Mouse (Mus musculus) adrenal gland, postnatal 4 days (tissue): ENCODE results near the gene Myrip. TPM values are rescaled to one million over a fixed set of nuclear protein-coding genes. Genes with fewer than 3 reads are reported as not detected.
"Not testable (repeated sequence)": the region's sequence is repeated elsewhere in the genome, so short reads cannot be mapped to it uniquely, and the experiment has no call there.

Experiments
- DNase-seq, 2 experiments: peaks; one replicate each; pipeline ENCODE4 v3.0.0; 2021 to 2022; ENCODE audit warnings: low spot score in 2 of 2, mixed read lengths in 2 of 2
- total RNA-seq, 2 experiments: library from RNA; stranded (reverse); gene quantifications; 2 replicates each; pipeline ENCODE4 v1.2.3; 2021

Gene Myrip
- total RNA-seq, 2 experiments from 2014 or later: 16.8 to 17.3 TPM

DNA sequence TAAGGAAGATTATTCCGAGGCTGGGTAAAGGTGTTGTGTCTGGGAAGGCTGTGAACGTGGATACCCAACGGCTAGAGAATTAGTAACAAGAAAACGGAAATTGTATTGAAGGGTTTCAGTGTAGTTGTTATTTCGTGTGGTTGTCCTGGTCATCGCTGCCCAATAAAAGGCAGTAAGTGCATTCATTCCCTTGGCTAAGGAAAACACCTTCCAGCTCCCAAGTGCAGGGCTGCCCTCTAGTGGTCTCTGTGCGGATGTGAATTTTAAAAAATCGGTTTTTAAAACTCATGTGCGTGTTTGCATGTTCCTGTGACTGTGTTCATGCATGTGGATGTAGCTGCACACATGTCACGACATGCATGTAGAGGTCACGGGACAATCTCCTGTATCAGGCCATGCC, 76.4 kb downstream of the Myrip start:
- DNase-seq: peak in 1 of 2 experiments; percentile 13

DNA sequence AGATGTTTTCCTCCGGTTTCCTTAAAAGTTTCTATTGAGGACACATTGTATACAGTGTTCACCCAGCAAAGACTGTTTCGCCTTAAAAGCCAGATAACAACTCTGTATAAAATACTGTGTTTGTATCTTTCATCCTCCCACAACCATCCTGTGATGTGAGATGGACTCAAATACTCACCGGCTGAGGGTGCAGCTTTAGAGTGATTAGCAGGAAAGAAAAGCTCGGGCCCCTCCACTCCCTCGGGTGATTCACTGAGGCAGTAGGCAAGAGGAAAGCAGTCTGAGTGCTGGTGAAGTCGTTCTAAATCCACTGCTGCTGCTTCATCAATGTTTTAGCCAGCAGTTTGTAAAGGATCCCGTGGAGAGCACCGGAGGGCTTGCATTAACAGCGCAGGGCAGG, 93.9 kb downstream of the Myrip start:
- no peak for DNase-seq

DNA sequence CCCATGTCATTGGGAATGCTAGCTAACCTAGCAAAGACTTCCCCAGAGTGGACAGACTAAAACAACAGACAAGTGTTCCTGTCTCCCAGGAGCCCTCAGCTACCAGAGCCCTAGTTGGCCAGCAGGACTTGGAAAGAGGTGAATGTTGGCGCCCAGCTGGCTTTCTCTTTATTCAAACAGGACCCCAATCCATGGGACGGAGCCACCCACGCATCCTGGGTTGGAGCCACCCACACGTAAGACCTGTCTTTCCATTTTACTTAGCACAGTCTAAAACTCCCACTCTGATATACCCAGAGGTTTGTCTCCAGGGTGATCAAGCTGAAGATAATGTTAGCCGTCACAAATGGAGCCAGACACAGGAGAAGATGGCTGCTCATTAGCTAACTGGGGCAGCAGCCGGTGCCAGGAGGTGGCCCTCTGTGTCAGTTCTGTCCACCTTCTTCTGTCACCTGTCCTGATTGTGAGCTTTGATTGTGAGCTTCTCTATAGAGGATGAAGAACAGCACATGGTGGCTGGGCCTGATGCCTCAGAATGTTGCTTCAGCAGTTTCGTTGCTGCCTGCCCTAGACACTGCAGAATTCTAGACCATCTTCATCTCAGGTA, 95.4 kb downstream of the Myrip start:
- no peak for DNase-seq

DNA sequence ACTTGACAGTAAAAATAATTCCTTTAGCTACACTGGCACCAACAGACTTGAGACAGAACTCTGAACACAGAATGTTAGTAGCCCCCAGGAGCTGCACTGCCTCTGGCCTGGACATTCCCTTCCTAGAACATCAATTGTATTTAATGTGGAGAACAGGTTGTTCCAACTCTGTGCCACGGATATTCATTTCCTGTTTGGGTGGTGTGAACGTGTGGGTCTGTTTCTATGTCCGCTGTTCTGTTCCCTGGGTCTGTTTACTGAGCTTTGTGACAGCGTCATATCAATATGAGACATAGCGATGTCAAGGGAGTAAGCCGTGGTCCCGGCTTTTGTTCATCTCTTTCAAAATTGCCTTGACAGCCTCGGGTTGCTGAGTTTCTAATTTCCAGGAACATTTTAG, 97.0 kb downstream of the Myrip start:
- DNase-seq: no peak

DNA sequence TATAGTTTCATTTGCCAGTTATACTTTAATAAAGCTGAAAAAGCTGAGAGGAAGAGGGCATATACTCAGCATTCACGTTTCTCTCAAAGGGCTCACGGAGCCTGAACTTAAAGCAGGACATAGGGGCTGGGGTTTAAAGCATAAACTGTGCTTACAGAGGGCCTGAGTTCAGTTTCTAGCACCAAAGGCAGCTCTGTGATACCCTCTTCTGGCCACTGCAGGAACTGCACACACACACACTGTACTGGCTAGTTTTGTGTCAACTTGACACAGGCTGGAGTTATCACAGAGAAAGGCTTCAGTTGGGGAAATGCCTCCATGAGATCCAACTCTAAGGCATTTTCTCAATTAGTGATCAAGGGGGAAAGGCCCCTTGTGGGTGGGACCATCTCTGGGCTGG, 98.2 kb downstream of the Myrip start:
- DNase-seq: not testable (repeated sequence)

DNA sequence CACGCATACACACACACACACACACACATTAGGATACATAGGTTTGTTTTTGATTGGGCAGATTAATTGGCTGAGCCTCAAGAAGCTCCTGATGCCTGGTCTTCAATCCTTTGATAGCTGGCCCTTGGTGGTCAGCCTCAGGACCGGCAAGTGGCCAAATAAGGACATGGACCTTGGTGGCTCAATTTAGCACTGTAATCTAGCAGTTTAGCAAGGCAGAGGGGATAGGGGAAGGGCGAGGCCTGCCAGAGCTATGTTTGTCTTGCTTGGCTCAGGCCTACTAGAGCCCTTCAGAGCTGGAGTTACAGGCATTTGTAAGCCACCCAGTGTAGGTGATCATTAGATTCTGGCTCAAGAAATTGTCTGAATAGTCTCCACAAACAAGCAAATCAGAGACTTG, 101.1 kb downstream of the Myrip start:
- no peak for DNase-seq

DNA sequence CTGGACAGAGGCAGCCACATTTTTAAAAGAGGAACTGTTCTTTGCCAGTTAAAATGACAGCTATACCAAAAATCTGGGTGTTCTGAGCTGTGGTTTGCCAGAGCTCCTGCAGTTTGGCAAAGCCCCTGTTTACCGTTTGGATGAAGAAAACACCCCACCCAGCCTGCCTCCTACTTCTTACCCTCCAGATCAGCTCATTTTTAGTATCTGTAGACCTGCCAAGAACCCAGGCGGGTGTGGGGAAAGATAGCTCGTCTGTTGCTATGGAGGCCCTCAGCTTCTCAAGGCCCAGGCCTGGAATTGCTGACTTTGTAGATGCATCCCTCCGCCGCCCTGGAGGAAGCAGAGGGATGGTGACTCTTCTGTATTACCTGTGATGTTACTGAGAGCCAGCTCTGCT, 102.3 kb downstream of the Myrip start:
- DNase-seq: no peak

DNA sequence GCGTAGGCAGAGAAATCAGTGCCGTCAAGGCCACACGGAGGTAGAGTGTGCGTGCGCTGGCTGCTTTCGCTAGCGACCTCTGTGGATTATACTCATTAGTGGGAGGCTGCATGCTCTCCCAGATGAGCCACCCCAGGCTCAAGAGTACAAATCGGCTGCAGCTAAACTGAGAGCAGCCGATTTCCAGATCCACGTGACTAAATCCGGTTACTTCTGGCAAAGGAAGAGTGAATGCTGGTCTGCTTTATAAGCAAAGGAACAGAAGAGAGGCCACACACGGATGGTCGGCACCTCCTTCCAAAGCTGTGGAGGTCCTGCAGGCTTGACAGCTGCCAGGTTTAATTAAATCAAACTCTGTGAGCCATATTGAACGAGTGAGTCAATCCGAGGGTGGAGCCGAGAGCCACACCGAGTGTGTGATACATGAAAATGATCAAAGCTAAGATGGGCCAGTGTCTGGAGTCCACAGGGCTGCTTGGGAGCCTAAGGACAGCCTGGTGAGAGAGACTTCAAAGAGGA, 108.4 kb downstream of the Myrip start:
- DNase-seq: no peak

DNA sequence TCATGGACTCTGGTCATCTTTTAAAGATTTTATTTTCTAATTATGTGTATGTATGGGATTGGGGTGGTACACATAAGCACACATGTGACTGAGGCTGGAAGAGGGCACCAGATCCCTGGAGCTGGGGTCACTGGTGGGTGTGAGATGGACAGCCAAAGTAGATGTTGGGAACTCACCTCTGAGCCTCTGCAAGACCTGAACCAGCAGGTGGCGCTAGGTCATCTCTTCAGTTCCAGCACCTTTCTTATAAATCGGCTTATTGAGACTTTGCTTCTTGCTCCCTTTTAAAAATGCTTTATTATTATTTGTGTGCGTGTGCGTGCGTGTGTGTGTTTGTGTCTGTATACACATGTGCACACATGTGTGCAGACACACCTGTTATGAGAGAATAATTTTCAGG, 109.1 kb downstream of the Myrip start:
- DNase-seq: no peak

DNA sequence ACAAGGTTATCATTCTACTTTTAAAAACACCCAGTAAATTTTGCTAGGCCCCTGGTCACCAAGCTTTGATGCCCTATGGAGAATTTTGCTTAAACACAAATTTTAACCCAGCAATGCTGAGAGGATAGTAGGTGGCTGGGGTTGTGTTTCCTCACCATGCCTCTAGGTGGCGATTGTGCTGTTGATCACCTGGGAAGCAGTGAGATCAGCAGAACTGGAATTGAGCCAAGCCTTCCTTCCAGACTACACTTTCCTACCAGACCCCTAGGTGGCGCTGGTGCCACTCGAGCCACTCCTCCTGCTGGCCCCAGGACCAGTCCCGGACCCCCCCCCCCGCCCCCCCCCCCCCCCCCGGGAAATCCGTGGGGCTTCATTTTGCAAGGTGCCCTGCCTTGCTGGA, 114.2 kb downstream of the Myrip start:
- DNase-seq: peak; percentile 41 to 68

DNA sequence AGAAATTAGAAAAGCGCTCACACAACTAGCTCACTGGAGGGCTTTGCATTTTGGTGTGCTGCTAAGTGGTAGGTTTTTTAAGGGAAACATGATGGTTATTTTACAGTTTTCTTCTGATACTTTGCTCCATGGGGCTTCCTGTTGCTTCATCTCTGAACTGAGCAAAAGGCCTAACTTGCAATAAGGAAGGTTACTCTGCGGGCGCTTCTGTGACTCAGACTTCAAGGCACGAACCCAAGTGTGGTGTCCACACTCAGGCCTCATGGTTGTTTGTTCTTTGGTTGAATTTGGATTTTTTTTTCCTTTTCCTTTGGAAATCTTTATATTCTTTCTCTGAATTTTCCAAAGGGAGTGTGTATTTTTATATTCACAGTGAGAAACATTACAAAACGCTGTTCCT, 114.8 kb downstream of the Myrip start:
- no peak for DNase-seq

DNA sequence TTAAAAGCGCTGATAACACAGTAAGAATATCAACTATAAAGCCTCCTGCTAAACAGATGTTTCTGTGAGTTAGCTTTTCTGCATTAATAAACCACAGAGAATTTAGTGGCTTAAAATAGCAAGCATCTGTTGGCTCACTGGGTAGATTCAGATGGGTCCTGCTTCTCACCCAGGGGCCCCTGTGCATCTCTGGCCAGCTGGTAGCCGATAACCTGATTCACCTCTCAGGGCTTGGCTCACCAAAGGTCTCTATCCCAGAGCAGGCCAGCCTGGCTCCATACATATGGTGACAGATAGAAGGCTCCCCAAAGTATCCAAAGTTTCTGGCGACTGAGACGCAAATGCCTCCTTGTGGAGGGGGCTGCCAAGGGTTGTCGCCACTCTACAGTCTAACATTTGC, 115.4 kb downstream of the Myrip start:
- no peak for DNase-seq

DNA sequence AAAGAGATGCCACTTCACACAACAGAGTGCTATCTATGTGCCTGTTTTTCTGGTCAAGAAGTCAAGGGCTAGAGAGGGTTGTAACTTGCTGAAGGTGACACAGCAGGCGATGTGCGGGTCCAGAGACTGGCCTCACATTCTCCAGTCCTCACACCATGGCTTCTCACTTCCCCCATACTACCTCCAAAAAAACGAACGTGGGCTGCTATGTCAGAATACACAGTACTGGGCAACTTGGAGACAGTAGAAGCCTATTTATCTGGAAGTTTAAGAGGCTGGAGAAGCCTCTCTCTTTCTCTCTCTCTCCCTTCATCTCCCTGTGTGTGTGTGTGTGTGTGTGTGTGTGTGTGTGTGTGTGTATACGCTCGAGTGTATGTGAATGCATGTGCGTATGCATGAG, 117.3 kb downstream of the Myrip start:
- no peak for DNase-seq

DNA sequence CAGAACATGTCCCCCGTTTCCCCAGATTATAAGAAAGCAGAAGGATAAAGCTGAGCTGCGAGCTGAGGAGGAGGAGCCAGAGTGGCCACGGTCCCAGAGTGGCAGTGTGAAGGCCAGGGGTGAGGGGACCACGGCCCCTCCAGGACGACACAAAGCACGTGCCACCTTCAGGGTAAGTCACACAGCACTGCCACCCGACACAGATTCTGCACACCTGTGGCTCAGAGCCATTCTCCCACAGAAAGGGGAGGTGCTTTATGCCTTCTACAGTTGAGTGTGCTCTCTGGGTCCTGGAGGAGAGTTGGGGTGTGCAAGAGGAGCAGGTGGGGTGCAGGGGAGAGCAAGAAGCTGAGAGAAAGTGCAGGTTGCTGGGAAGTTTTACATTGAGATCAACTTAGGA, 123.3 kb downstream of the Myrip start:
- no peak for DNase-seq

DNA sequence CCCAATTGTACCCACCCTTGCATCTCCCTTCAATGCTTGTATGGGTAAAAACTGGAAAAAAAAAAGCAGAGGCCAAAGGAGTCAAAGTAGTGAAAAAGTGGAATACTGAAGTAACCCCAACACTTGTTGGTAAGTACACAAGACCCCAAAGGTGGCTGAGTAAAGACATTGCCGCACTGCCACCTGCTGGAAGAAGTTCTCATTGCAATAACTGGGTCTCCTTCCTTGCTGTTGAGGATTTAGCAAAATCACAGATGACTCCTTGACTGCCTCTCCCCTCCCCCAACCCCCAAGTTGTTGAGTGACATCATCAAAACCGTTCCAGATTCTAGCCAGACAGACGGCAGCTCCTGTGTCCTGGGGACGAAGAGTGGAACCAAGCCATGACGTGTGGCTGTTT, 124.5 kb downstream of the Myrip start:
- DNase-seq: peak in 1 of 2 experiments; percentile 29

DNA sequence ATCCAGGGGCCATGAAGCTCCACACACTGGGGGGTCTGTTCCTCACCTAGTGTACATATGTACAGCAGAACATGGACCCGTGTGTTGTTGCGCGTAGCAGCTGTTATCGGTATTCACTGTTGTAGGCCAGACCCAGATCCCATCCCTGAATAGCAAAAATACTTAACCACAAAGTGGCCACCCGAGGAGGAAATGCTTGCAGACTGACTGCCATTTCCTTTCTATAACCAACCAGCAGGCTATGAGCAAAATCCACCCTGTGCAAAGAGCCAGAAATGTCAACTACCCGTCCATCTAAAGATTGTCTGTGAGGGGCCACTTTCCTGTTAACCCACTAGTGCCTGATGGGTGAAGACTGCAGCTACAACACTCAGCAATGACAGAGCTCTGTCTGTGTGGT, 126.9 kb downstream of the Myrip start:
- DNase-seq: no peak

DNA sequence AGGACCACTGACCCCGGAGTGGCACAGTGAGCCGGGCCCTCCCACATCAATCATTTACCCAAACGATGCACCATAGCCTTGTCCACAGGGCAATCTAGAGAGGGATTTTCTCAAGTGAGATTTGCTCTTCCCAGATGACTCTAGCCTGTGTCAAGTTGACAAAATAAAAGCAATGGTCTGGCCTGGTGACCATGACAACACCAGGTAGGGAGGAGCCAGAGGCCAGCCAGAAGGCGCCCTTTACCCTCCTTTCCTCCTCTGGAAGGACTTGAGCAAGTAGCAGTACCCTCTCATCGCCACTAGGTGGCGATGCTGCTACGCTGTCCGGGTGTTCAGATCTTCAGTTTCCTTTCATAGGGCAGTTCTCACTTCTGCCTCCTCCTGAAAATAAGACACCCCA, 132.4 kb downstream of the Myrip start:
- peak; percentile 11 to 21 for DNase-seq

DNA sequence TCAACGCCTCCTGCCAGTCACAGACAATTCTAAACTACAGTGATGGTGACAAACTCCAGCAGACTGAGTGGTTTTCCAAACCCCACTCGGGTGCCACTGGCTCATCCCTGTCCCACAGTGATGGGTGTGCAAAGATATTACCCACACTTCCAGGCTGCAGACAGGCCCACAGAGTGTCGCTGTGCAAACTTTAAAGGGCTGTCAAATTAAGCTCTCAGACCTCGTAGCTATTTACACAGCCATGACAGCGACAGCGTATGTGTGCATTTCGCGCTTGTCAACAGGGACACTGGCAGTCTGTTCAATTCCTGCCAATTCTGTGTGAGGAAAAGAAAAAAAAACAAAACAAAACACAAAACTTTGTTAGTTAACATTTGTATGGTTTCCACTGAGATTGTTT, 134.5 kb downstream of the Myrip start:
- DNase-seq: no peak

DNA sequence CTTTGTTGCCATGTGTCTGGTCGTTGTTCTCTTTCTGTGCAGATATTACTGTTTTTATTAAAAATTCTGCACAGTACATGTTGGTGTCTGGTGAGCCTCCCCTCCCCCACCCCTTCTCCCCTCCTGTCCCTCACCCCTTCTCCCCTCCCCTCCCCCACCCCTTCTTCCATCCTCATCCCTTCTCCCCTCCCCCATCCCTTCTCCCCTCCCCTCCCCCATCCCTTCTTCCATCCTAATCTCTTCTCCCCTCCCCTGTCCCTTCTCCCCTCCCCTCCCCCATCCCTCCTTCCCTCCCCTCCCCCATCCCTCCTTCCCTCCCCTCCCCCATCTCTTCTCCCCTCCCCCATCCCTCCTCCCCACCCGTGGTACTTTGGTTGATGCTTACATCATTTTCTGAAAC, 135.5 kb downstream of the Myrip start:
- no peak for DNase-seq

DNA sequence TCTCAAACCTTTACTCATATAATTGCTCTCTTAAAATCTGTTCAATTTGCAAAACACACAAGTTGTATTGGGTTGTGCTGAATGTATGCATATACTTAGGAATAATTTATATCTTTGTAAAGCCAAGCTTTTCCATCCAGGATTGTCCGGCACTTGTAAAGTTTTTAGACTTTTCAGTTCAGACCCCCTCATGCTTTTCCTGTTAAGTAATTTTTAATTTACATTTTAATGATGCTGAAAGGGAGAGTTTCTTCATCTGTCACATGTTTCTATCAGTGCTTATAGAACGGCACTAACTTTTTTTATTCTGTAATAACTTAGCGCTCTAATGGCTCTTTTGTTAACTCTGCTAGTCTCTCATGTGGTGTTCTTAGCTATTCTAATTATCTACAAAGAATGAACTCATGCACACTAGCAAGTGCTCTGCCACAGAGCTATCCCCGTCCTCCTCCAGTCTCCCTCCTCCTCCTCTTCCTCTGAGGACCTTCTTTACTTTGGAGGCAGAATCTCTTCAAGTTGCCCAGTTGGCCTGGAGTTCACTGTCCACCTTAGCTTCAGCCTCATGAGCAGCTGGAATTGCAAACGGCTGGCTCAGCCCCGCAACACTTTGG, 136.1 kb downstream of the Myrip start:
- DNase-seq: no peak

DNA sequence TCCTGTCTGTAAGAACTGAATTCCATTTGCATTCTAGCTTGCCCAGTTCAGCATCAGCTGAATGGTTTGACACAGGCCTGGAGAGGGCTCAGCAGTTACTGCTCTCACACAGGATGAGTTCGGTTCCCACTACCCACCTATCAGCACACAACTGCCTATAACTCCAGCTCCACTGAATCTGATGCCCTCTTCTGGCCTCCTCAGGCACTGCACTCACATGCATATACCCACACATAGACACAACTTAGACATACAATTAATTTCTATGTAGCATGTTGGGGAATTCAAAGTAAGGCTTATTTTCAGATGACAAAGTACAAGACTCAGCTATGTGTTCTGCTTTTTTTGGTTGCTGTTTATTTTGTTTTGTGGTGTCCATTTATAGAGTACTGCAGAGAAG, 137.0 kb downstream of the Myrip start:
- no peak for DNase-seq

DNA sequence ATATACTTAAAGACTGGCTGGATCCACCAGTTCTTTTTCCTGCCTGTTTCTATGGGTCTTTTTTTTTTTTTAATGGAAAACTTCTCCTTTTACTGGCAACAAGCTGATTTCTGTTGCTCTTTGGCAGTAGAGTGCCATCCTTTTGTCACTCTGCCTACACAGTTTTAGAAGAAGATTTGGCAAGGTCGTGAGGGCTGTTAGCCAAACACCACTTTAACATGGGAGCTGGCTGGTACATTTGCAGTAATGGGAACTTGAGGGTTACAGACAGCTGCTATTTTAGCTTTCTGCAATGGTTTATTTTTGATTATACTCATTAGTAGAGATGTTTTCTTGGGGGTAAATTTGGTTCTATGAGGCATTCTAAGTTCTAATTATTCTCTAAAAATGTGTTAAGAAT, 137.5 kb downstream of the Myrip start:
- DNase-seq: no peak

DNA sequence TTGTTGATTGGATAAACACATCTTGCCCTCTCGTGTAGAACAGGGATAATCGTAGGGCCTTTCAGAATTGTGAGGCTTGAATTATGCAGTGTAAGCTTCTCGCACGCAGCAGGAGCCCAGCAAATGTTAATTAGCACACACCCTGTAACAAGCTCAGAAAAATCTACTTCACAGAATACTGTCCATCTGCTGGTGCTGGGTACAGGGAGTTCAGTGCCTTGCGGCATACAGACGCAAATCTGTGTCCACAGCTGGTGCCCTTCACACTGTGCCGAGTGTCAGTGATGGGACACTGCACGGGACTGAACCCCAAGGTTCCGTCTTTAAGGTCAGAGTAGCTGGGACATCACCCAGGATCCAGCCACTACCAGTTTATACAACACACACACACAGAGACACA, 143.3 kb downstream of the Myrip start:
- DNase-seq: no peak
